Mouse (Mus musculus) lung, postnatal 0 days (tissue): ENCODE results near the gene Ace3.

ENCODE experiments used
- CTCF ChIP-seq: IDR thresholded peaks from 2 replicates; pipeline ENCODE4 v1.5.1; 2016; ENCODE audit warnings: antibody characterized with exemption, mild to moderate bottlenecking
- EP300 ChIP-seq: IDR thresholded peaks from 2 replicates; pipeline ENCODE4 v1.6.1; 2016; ENCODE audit warnings: antibody characterized with exemption, mild to moderate bottlenecking, control low read depth

DNA sequence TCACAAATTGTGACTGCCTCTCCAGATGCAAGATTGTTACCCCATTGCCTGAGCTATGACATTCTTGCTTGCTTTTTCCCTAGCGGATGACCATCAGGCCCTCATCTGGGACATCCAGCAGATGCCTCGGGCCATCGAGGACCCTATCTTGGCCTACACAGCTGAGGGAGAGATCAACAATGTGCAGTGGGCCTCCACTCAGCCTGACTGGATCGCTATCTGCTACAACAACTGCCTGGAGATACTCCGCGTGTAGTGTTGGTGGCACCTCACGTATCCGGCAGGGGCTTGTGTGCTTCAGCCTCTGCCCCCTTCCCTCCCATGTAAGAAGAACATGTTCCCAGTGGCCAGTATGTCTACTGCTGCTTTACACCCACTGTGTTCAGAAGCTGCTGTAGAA, 60.1 kb downstream of the Ace3 start:
- TF ChIP-seq CTCF (no peak), EP300 (no peak)
